Mouse (Mus musculus) olfactory bulb, adult 2 months (tissue): ENCODE results near the gene Gnaz.

Experiments used
- CTCF ChIP-seq: fragments of 200-500 bp; IDR thresholded peaks from 2 replicates; pipeline ENCODE4 v1.5.1; 2012; ENCODE audit warnings: low read depth, mild to moderate bottlenecking, low read length, moderate library complexity; ENCODE audit not compliant: insufficient read depth
- POLR2A ChIP-seq: fragments of 200-500 bp; IDR thresholded peaks from 2 replicates; pipeline ENCODE4 v1.6.1; 2012; ENCODE audit warnings: mild to moderate bottlenecking, low read depth, low read length, moderate library complexity; ENCODE audit not compliant: insufficient read depth

- TF ChIP-seq CTCF (no peak), POLR2A (no peak)
These were observed 28.6 kb upstream of the Gnaz start for GRCm38 (mm10) chr10:74938410-74938809.
